Mouse (Mus musculus) kidney, adult 9 months (tissue): ENCODE data around the gene Cry1.

Source experiments
- DNase-seq: peaks from one replicate; pipeline ENCODE4 v3.0.0; 2022

The Cry1 gene

DNA sequence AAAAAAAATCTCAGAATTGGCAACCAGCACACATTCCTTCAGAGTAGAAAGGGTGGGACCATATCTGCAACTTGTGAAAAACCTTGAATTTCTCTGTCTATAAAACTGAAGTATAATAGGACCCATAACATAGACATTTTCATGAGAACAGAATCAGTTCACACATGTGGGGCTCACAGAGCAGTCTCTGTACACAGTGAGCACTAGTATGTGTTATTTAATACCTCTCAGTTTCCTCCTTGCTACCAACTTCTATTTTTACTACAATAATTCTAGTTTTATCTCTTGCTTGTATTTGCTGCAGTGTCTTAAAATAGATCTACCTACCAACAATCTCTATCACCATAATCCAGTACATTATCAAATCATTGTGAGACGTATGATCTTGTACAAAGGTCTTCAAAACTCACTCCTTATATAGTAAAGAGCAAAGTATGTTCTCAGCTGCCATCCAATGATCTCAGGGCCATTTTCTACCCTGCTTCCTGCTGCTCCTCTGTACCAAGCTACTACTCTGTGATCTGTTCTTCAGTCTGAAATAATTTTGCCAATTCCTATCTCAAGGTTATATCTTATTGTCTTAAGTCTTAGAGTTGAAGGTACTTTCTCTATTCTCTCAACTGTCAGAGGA lies 24.8 kb downstream of the Cry1 start:
- no peak for DNase-seq

DNA sequence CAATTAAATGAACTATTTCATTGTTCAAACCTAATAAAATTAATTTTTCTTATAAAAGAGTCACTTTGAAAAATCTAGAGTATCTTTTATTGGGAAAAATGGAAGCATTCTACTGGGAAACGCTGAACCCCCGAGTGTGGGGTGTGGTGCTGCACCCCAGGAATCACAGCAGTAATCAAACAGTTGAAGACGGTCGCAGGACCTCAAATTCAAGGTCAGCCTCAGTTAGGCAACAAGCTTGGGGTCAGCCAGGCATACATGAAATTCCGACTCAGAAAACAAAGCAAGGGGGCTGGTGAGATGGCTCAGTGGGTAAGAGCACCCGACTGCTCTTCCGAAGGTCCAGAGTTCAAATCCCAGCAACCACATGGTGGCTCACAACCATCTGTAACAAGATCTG lies 27.4 kb downstream of the Cry1 start:
- no peak for DNase-seq

DNA sequence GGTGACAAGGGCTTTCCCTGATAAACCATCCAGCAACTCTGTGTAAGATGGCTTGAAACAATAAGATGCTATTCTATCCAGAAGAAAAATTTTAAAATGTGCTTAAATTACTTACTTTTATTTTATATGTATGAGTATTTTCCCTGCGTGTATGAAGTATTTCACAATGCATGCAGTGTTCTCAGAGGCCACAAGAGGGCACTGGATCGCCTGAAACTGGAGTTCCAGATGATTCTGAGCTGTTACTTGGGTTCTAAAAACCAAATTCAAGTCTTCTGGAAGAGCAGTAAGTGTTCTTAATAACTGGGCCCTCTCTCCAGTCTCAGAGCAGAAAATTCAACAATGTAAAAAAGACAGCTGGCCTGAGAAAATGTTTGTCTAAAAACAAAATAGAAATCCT lies 30.7 kb downstream of the Cry1 start:
- DNase-seq: peak; percentile 61

DNA sequence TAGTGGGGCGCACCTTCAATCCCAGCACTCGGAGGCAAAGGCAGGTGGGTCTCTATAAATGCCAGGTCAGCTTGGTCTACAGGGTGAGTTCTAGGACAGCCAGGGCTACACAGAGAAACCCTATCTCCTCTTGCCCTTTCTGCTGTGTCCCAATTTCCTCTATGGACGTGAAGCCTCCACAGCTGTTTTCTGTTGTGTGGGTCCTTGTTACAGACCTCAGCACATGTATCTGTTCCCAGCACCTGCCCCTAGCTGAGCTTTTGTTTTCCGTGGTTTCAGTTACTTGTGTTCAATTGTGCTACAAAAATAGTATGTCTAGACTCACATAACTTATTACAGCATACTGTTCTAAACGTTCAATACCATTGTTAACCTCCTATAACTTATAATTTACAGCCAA lies 35.6 kb downstream of the Cry1 start:
- no peak for DNase-seq

DNA sequence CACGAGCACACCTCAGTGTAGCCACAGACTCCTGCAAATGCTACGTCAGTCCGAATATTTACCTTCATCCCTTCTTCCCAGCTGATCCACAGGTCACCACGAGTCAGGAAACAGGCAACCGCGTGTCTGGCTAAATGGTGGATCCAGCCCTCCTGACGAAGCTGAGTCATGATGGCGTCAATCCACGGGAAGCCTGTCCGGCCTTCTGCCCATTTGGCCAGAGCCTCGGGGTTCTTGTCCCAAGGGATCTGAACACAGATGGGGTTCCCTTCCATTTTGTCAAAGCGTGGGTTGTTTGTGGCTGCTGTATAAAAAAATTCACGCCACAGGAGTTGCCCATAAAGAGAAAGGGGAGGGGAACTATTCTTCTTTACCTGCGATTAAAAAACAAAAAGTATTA lies 38.6 kb downstream of the Cry1 start:
- DNase-seq: no peak

DNA sequence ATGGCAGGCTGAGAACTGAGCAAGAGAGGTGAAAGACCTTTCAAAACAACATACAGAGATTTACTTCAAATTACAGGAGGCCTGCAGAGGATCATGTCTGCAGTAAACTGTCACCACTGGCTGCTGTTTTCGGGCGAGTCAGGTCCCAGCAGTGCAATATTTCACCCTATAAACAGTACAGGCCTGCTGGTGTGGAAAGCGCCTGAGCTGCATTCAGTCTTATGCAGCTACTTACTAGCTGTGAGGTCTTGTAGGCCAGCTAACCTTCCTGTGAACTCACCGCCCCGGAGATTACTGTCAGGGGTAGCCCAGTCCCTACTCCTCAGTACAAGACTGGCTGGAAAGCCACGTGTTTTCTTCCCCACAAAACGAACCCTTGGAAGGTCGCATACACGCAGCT lies 43.4 kb downstream of the Cry1 start:
- DNase-seq: no peak

DNA sequence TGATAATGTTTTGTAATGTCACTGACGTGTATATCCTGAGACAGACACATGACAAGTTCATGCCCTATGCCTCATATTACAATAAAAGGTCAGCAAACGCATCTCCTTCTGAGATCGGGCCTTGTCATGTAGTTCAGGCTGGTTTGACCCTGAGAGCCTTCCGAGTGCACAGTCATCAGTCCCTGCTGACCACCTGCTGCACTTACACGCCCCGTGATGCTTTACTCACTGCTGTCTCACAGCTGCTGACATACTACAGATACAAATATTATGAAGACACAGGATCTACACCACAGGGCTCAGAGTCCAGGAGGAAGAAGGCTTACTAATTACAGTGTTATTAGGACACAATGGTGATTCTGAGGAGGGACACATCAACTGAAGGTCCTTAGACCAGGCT lies 48.3 kb downstream of the Cry1 start:
- no peak for DNase-seq

DNA sequence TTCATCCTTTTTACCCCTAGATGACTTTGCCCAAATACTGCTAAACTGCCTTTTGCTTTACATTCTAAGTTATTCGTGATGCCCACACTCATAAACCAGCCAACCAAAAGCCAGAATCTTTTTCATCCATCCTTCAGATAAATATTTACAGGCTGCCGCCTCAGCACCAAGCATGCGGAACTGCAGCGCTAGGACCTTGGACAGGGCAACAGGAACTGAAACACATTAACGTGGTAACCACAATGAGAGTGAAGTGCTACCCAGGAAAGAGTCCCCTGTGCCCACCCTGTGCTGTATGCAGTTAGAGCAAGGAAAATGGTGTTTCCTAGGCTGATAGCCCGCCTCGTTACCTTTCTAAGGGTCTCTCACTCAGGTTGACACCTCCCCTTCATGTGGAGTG lies 56.4 kb downstream of the Cry1 start:
- DNase-seq: peak; percentile 48

DNA sequence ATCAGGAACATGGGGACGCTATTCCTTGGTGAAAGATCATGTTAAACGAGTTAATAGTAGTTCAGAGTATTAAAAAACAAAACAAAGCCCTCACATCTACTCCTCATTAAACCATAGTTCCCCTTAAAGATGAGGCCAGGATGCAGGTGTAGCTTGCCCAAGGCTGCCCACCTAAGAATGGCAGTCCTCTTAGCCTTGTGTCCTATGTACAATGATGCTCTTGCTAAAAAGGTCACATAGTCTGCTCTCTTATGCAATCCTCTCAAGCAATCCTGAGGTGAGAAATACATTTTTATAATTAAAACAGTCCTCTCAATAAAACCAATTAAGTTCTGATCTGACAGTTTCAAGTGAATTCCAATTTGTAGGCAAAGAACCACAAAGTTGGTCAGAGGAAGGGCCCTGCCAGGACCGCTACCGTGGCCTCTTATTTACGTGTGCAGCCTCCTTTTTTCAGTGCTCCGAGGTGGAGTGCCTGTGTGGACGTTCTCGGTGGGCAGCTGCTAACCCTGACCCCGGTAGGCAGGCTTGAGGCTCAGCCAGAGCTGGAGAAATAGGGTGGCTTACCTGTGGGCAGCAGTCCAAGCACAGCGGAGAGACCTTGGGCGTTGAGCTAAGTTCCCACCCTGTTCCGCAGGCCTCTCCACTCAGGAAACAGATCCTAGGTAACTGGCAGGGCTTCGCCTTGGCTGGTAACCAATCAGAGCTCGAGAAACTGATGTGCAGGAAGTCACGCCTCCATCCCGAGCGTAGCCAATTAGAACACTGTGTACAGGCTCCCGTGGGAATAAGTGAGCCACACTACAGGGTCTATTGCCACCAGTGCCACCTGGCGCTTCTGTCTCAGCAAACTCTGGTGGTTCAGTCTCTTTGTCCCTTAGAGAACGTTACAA lies 57.2 kb downstream of the Cry1 start, which contains the start of gene Mterf2:
Mterf2 (minus strand) TSS at position 633 of the 893 bp plus-strand sequence.
- peak; percentile 99 for DNase-seq

DNA sequence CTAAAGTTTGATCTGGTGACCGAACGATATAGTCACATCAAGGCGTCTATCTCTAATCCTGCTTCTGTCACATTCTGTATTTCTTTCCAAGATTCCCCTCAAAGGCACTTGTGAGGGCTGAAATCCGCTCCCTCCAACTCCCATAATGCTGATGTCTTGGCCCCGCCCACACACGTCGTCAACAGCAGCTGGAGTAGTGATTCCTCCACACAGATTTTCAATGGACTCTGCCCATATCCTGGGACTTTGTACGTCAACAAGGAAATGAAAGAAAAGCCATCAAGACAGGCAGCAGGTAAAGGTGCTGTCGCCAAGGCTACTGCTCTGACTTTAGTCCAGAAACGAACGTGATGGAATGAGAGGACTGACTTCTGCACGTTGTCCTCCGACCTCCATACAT lies 59.7 kb downstream of the Cry1 start:
- DNase-seq: no peak

DNA sequence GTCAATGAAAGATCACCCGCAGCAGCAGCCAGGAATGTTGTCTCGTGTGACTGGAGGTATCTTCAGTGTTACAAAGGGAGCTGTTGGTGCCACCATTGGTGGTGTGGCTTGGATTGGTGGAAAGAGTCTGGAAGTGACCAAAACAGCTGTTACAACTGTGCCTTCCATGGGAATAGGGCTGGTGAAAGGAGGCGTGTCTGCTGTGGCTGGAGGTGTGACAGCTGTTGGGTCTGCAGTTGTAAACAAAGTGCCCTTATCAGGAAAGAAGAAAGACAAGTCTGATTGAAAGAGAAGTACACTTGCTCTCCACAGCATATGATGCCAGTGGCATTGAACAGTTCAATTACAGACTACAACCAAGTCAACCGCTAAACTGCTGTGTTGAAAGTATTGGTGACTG lies 70.5 kb downstream of the Cry1 start:
- DNase-seq: no peak

DNA sequence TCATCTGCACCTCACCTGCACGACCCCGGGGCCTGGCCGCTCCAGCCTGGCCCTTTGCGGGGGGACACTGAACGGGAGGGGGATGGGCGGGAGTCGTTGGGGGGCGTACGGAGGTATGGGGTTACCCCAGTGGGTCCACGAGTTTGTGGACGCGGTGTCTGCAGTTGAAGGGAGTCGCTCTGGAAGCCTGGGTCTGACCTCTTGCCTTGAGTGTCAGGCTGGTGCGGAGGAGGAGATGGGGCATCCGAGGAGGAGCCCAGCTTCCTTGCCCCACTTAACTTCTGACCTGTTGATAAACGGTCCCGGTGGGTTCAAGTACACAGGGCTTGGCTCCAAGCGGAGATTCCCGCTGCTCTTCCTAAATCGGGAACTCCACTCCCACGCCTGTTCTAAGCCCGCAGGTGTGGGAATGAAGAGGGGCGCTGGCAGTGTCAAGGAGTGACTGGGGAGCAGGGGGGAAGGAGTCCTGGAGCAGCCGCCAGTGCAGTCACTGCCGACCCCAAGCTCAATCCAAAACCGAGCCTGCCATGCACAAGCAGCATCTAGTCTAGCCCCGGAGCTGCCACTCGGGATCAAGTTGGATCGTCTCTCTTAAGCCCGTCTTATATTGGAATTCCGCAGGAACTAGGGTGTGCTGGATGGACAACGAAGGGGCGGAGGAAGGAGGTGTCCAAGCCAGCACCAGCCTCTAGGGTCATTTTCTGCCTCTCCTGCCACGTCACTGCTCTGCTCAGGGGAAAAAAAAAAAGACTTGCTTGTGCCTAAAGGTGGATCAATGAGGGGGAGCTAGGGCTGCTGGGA lies 81.6 kb downstream of the Cry1 start:
- peak; percentile 24 for DNase-seq

DNA sequence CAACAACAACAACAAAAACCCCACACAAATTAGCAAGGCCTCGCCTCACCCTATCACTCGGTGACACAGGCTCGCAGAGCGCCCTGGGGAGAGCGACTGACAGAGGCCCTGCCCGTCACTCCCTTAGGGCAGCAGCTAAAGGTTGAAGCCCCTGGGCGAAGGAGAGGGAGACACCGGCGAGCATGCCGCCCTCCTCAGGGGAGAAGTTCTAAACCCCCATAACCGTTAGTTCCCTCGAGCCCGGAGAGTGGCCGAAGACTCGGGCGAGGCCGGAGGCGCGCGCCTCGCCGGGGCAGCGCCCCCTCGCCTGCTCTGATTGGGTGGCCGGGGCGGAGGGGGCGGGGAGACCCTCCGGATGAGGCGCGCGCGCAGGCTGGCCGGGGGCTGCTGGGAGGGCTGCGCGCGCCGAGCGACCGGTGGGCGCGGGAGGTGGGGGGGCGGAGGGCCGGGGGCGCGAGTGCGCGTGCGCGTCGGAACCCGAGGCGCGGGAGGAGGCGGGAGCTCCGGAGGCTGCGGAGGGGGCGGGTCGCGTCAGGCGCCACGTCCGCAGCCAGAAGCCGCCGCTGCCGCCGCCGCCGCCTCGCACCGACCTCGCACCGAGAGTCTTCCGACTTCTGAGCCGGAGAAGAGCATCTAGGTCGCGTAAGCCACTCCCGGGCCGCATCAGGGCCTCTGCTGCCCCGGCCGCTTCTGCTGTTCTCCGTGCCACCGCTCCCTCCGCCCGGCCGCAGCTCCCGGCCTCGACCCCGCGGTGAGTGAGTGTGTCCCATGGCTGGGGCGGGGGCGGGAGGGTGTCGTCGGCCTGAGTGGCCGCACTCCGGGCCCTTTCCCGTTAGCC lies 82.4 kb downstream of the Cry1 start, which contains the start of the genes Fhl4 and Tmem263:
Fhl4 (minus strand) TSS at position 249 of the 838 bp plus-strand sequence.
Tmem263 (plus strand) TSS at position 381 of the 838 bp plus-strand sequence.
- DNase-seq: peak; percentile 53

DNA sequence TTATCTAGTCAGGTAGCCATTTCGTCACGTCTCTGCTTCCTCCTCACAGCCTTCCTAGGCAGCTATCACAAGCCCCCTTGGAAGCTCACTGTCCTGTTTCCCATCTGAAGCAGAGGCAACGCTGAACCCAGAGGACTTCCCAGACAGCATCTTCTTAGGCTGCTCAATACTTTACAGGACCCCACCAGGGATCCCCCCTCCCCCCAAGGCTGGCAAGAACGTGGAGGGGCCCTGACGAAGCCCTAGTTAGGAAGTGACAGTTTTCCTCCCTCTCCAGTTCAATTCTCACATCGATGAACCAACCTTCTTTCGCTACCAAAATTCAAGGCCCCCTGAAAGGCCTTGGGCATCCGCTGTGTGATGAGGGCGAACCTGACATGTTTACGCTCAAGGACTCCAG lies 83.0 kb downstream of the Cry1 start:
- no peak for DNase-seq
